Mouse (Mus musculus): ENCODE measurements around the gene Pcif1. TPM values are rescaled to one million over a fixed set of nuclear protein-coding genes. Genes with fewer than 3 reads are reported as not detected.
"Not testable (repeated sequence)": the region's sequence is repeated elsewhere in the genome, so short reads cannot be mapped to it uniquely, and the experiment has no call there.

Pcif1 gene
- polyA plus RNA-seq, 1 experiment, result 37.2 TPM

GRCm38 (mm10) chr2:164859155-164859554 is 19.9 kb upstream of the Pcif1 start:
- WGBS, result 46% methylated on average over 2 of the region's 2 CpGs
- DNase-seq, result no peak
- TF ChIP-seq POLR2A (IDR thresholded peaks at IDR 0.05; ENCODE audit: low read depth, low read length), result no peak
- no peak for TF ChIP-seq CTCF (conservative IDR thresholded peaks at IDR 0.05; ENCODE audit: insufficient read depth, insufficient read length, low read depth, low read length)
- Histone ChIP-seq H3K27me3 (replicated peaks; ENCODE audit: control insufficient read depth, insufficient read depth, low read length) (peaks cover 3% of the 10 kb centered on the region), H3K27ac (ENCODE audit: insufficient read depth, low read depth, low read length) (no peak overlapping the region), H3K4me1 (ENCODE audit: control insufficient read depth, insufficient read depth, low read length) (no peaks in the 10 kb centered on the region), H3K4me3 (ENCODE audit: insufficient read depth, low read depth, low read length) (no peak overlapping the region), H3K36me3 (ENCODE audit: control insufficient read depth, insufficient read depth, low read length) (no peaks in the 10 kb centered on the region)

DNA sequence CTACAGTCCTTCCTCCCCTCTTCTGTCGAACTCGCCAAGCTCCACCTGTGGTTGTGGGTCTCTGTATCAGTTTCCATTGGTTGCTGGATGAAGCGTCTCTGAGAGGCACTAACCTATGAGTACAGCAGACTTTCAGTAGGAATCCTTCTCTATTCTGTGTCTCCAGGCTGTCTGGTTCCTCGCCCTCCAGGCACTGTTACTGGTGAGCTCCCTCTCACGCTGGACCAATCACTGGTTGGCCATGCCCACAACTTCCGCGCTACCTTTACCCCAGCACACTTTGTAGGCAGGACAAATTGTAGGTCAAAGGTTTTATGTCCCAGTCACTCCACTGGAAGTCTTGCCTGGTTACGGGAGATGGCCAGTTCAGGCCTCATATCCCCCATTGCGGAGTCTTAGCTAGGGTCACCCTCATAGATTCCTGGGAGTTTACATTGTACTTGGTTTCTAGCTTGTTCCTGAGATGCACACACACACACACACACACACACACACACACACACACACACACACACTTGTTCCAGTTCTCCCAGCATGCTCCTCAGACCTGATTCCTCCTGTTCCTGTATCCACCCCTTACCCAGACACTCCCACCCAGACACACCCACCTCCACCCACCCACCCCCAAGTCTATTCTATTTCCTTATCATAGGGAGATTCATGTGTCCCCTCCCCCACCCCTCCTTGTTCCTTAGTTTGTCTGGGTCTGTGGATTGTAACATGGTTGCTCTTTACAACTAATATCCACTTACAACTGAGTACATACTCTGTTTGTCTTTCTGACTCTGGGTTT is 19.3 kb upstream of the Pcif1 start:
- Histone ChIP-seq H3K4me3 (ENCODE audit: insufficient read depth, low read depth, low read length) (no peak overlapping the region), H3K4me1 (ENCODE audit: control insufficient read depth, insufficient read depth, low read length) (no peaks in the 10 kb centered on the region), H3K27me3 (replicated peaks; ENCODE audit: control insufficient read depth, insufficient read depth, low read length) (peaks cover 1% of the 10 kb centered on the region; the same call in 1 of the 2 replicates), H3K27ac (ENCODE audit: insufficient read depth, low read depth, low read length) (no peak overlapping the region), H3K36me3 (ENCODE audit: control insufficient read depth, insufficient read depth, low read length) (no peaks in the 10 kb centered on the region)
- peak; percentile 67 for DNase-seq
- WGBS, result 55% methylated on average over 9 of the region's 9 CpGs
- TF ChIP-seq POLR2A (IDR thresholded peaks at IDR 0.05; ENCODE audit: low read depth, low read length) (no peak), CTCF (conservative IDR thresholded peaks at IDR 0.05; ENCODE audit: insufficient read depth, insufficient read length, low read depth, low read length) (no peak)

- H3K4me1 ChIP-seq (ENCODE audit: control insufficient read depth, insufficient read depth, low read length), result no peaks in the 10 kb centered on the region
- DNase-seq, result no peak
- no peaks in the 10 kb centered on the region for H3K36me3 ChIP-seq (ENCODE audit: control insufficient read depth, insufficient read depth, low read length)
- H3K27me3 ChIP-seq (replicated peaks; ENCODE audit: control insufficient read depth, insufficient read depth, low read length), result peaks cover 1% of the 10 kb centered on the region; the same call in 1 of the 2 replicates
- 67% methylated on average over 4 of the region's 4 CpGs for WGBS
- no peak for TF ChIP-seq POLR2A (IDR thresholded peaks at IDR 0.05; ENCODE audit: low read depth, low read length)
- no peak for TF ChIP-seq CTCF (conservative IDR thresholded peaks at IDR 0.05; ENCODE audit: insufficient read depth, insufficient read length, low read depth, low read length)
- H3K27ac ChIP-seq (ENCODE audit: insufficient read depth, low read depth, low read length), result no peak overlapping the region
- H3K4me3 ChIP-seq (ENCODE audit: insufficient read depth, low read depth, low read length), result no peak overlapping the region
Observed at GRCm38 (mm10) chr2:164861094-164861493, 18.0 kb upstream of the Pcif1 start.

DNA sequence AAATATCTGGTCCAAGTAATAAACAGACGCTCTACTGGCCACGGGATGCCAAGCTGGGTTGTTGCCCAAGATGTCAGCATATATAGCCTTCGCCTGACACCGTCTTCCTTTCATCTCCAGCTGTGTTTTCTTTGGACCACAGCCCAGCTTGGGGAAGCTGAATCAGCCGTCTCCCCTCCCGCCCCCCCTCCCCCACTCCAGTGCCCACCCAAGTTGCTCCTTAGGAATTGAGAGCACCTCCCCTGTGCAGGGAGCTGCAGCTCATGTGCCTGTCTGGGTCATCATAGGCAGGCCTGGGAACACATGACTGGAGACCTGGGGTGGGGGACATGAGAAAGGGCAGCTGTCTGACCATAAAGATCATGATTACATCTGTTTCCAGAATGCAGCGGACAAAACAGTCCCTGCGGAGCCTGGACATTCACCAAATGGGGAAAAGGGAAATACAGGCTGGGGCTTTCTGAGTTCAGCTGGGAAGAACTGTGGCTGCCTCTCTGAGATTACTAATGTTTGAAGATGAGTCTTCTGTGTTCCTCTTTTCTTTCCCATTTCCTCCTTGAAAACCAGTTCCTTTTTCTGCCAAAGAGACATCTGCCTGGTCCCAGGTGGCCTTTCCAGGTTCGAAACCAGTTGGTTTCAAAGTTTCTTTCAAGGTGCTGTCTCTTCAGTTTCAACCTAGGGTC is 16.8 kb upstream of the Pcif1 start:
- peak overlapping the region; percentile 54; the same call in 1 of the 2 replicates for H3K27ac ChIP-seq (ENCODE audit: insufficient read depth, low read depth, low read length)
- peak; percentile 72 for DNase-seq
- peaks cover 1% of the 10 kb centered on the region; the same call in 1 of the 2 replicates for H3K27me3 ChIP-seq (replicated peaks; ENCODE audit: control insufficient read depth, insufficient read depth, low read length)
- WGBS, result 33% methylated on average over 9 of the region's 9 CpGs
- no peak for TF ChIP-seq POLR2A (IDR thresholded peaks at IDR 0.05; ENCODE audit: low read depth, low read length)
- TF ChIP-seq CTCF (conservative IDR thresholded peaks at IDR 0.05; ENCODE audit: insufficient read depth, insufficient read length, low read depth, low read length), result no peak
- H3K36me3 ChIP-seq (ENCODE audit: control insufficient read depth, insufficient read depth, low read length), result no peaks in the 10 kb centered on the region
- H3K4me1 ChIP-seq (ENCODE audit: control insufficient read depth, insufficient read depth, low read length), result no peaks in the 10 kb centered on the region
- no peak overlapping the region for H3K4me3 ChIP-seq (ENCODE audit: insufficient read depth, low read depth, low read length)

DNA sequence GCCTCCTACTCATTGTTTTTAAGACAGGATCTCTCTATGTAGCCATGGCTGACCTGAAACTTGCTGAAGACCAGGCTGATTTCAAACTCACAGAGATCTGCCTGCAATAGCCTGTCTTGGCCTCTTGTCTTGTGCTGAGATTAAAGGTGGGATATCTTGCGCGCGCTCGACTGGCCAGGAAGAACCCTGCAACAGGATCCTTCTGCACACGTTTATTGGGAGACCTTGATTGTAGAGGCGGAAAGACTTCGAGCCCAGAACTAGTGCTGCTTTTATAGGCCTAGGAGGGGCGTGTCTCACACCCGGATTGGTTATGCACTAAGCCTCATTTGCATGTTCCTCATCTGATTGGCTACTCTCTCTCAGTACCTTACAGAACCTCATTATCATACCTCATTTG is 15.7 kb upstream of the Pcif1 start:
- H3K27me3 ChIP-seq (replicated peaks; ENCODE audit: control insufficient read depth, insufficient read depth, low read length); DNase-seq; H3K36me3 ChIP-seq (ENCODE audit: control insufficient read depth, insufficient read depth, low read length); H3K4me3 ChIP-seq (ENCODE audit: insufficient read depth, low read depth, low read length); H3K27ac ChIP-seq (ENCODE audit: insufficient read depth, low read depth, low read length); H3K4me1 ChIP-seq (ENCODE audit: control insufficient read depth, insufficient read depth, low read length): not testable (repeated sequence)
- WGBS, result 85% methylated on average over 8 of the region's 9 CpGs

DNA sequence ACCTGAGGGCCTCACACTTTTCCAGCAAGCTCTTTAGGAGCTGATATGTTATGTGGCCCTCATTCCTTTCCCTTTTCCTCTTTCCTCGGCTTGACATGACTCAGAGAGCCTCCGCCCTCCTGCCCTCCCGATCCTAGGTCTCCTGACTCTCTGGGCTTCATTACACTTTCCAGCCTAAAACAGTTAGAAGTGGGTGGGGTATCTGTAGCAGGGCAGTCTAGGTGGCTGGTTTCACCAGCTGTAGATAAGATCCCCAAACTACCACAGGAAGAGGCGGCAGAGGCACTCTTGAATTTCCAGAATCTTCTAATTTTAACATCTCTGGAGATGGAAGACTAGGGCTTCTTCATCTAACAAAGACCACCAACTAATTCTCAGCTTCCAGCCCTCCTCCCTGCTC is 14.5 kb upstream of the Pcif1 start:
- H3K4me3 ChIP-seq (ENCODE audit: insufficient read depth, low read depth, low read length), result no peak overlapping the region
- TF ChIP-seq CTCF (conservative IDR thresholded peaks at IDR 0.05; ENCODE audit: insufficient read depth, insufficient read length, low read depth, low read length), result no peak
- no peak for TF ChIP-seq POLR2A (IDR thresholded peaks at IDR 0.05; ENCODE audit: low read depth, low read length)
- no peak for DNase-seq
- no peaks in the 10 kb centered on the region for H3K4me1 ChIP-seq (ENCODE audit: control insufficient read depth, insufficient read depth, low read length)
- no peaks in the 10 kb centered on the region for H3K36me3 ChIP-seq (ENCODE audit: control insufficient read depth, insufficient read depth, low read length)
- no peaks in the 10 kb centered on the region for H3K27me3 ChIP-seq (replicated peaks; ENCODE audit: control insufficient read depth, insufficient read depth, low read length)
- 70% methylated on average over 4 of the region's 4 CpGs for WGBS
- H3K27ac ChIP-seq (ENCODE audit: insufficient read depth, low read depth, low read length), result no peak overlapping the region

GRCm38 (mm10) chr2:164866741-164867551 is 12.2 kb upstream of the Pcif1 start:
- no peaks in the 10 kb centered on the region for H3K36me3 ChIP-seq (ENCODE audit: control insufficient read depth, insufficient read depth, low read length)
- DNase-seq, result peak; percentile 80
- H3K27me3 ChIP-seq (replicated peaks; ENCODE audit: control insufficient read depth, insufficient read depth, low read length), result no peaks in the 10 kb centered on the region
- TF ChIP-seq POLR2A (IDR thresholded peaks at IDR 0.05; ENCODE audit: low read depth, low read length), result no peak
- TF ChIP-seq CTCF (conservative IDR thresholded peaks at IDR 0.05; ENCODE audit: insufficient read depth, insufficient read length, low read depth, low read length), result no peak
- H3K27ac ChIP-seq (ENCODE audit: insufficient read depth, low read depth, low read length), result peak overlapping the region; percentile 29; the same call in 1 of the 2 replicates
- no peak overlapping the region for H3K4me3 ChIP-seq (ENCODE audit: insufficient read depth, low read depth, low read length)
- no peaks in the 10 kb centered on the region for H3K4me1 ChIP-seq (ENCODE audit: control insufficient read depth, insufficient read depth, low read length)
- 34% methylated on average over 16 of the region's 16 CpGs for WGBS

Data from kidney, adult 2 months (tissue).